Mouse (Mus musculus) spleen, adult 2 months (tissue): ENCODE results near the gene Nkain2.
"Not testable (repeated sequence)": the region's sequence is repeated elsewhere in the genome, so short reads cannot be mapped to it uniquely, and the experiment has no call there.

Experiments used
- CTCF ChIP-seq: fragments of 200-500 bp; IDR thresholded peaks from 2 replicates; pipeline ENCODE4 v1.5.1; 2011; ENCODE audit warnings: mild to moderate bottlenecking, inconsistent platforms; ENCODE audit not compliant: insufficient read depth, insufficient read length, insufficient replicate concordance; ENCODE audit errors: extremely low read depth
- POLR2A ChIP-seq: fragments of 200-500 bp; IDR thresholded peaks from 2 replicates; pipeline ENCODE4 v1.6.1; 2011; ENCODE audit warnings: low read depth, low read length, inconsistent platforms

- not testable (repeated sequence) for TF ChIP-seq POLR2A, CTCF
These were observed 183.7 kb downstream of the Nkain2 start for GRCm38 (mm10) chr10:32706579-32706978.
